Mouse (Mus musculus) kidney, adult 18-20 months (tissue): ENCODE data around the gene Klf1.

ENCODE experiments used
- DNase-seq: peaks from one replicate; pipeline ENCODE4 v3.0.0; 2021

Klf1 gene

DNA sequence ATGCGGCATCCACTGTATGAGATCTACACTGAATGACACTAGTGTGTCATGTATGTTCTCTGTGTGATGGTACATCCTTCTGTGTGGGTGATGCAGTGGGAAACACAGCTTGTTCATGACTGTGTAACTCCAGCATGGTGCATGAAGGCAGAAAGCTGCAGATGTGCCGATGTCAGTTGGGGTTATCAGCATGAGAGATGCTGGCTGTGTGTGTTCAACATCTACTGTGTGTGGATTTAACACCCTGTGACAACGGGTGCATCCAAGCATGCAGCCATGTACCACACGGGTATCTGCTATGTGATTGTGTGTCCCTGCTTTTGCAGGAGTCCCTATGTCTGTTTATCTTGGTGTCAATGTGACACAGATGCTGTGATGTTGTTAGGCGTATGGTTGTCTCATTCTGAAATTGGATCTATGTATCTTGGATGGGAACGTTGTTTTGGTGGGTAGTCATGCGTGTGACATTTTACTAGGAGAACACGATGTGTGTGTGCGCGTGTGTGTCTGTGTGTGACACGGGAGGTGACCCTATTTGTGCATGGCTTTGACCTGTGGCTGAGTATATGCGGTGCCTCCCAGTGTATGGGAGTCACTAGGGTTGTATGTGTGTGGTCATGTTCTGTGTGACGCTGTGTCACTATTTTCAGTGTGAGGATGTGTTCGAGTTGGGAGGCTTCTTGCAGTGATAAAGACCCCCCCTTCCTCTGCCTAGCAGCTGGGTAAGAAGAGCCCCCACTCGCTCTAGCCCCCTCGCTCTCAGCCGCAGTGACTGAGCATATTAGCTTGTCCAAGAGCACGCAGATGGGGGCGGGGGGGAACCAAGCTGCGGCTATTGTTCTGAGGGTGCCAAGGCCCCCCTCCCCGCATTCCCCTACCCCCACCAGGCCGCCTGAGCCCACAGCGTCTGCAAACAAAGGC lies 34.6 kb downstream of the Klf1 start:
- no peak for DNase-seq

DNA sequence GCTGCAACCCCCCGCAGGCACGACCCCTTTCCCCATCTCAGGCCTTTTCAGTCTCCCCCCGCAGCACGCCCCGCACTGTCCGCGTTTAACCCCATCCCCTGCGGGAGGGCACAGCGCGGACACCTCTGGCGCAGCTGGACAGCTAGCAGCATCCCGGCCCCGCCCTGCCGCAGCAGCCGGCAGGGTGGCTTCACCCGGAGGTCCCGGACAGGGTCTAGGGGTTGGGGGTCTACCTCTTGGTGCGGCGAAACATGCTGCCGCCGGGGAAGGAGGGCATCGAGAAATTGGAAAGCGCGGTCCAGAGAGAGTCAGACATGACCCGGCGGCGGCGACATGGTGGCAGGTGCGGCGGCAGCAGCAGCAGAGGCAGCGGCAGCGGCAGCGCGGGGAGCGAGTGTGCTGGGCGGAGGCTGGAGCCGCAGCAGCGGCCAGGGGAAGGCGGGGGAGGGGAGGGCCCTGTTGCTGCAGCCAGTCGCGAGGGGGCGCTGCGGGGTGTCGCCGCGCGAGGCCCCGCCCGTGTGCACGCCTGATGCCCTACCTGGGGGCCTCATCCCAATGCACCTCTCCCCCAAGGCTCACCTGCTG lies 35.3 kb downstream of the Klf1 start, which contains the start of gene Mast1:
Gene Mast1 (minus strand): TSS at position 398 of the 585 bp plus-strand sequence.
- DNase-seq = peak; percentile 58

DNA sequence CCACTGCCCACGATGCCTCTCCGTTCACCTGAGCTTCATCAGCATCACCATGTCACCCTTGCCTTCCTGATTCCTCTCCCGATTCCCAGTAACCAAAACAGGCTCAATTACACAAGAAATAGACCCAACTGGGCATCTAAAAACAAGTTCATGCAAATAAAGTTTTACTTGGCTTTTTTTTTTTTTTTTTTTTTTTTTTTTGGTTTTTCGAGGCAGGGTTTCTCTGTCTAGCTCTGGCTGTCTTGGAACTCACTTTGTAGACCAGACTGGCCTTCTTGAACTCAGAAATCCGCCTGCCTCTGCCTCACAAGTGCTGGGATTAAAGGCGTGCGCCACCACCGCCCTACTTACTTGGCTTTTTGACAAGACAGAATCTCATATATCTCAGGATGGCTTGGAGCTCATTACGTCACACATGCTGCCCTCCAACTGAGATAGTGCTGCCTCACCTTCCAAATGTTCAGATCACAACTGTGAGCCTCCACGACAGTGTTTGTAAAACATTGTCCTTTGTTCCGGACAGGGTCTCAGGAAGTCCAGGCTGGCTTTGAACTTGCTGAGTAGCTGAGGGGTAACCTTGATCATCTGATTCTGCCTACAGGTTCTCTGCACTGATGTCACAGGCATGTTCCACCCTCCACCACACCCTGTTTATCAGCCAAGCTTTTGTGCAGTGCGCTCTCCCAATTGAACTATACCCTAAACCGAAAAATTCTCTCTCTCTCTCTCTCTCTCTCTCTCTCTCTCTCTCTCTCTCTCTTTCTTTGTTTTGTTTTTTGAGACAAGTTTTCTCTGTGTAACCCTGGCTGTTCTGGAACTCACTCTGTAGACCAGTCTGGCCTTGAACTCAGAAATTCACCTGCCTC lies 36.1 kb downstream of the Klf1 start:
- no peak for DNase-seq

DNA sequence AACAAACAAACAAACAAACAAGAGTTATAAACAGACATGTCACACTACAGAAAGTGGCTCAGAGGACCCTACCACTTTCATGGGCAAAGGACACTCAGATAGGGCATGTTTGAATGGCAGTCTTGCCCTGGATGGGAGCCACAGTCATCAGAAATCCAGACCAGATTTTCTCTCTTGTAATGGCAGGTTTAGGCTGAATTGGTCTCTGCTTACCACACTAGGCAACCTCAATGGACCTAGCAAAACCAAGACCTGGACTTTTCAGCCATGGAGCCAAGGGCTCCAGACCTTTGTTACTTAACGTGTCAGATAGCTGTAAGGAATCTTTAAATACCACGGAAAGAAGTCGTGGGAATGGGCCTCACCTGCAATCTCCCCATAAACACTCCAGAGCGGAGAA lies 42.0 kb downstream of the Klf1 start:
- no peak for DNase-seq

DNA sequence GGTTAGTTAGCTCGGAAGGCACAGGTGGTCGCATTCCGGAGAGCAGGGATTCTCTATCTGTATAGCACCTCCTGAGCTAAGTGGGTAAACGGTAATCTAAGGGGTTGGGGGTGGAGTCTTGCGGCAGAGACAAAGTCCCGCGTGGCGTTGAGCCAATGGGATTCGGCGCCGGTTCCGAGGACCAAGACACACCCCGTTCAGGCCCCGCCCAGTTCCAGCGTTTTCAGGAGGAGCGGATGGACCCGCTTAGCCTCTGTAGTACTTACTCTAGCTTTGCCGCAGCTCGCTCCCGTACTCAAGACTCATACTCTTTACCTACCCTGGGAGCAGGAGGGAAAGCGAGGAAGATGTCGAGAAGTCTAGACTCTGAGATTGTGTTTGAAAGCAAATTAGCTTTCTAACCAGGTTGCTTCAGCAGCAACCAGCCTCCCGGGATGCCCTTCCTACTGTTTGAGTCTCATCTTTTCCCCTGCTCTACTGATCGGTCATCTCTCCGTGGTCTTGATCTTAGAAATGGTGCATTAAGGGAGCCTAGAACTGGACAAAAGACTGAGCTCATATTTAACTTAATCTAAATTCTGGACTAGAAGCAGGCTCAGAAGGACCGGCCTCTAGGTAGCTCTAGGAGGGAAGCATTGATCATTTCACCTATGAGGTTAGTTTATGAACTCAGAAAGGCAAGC lies 42.9 kb downstream of the Klf1 start:
- peak; percentile 34 for DNase-seq

- DNase-seq = no peak
Measured at GRCm38 (mm10) chr8:84945235-84945632, 43.5 kb downstream of the Klf1 start.

DNA sequence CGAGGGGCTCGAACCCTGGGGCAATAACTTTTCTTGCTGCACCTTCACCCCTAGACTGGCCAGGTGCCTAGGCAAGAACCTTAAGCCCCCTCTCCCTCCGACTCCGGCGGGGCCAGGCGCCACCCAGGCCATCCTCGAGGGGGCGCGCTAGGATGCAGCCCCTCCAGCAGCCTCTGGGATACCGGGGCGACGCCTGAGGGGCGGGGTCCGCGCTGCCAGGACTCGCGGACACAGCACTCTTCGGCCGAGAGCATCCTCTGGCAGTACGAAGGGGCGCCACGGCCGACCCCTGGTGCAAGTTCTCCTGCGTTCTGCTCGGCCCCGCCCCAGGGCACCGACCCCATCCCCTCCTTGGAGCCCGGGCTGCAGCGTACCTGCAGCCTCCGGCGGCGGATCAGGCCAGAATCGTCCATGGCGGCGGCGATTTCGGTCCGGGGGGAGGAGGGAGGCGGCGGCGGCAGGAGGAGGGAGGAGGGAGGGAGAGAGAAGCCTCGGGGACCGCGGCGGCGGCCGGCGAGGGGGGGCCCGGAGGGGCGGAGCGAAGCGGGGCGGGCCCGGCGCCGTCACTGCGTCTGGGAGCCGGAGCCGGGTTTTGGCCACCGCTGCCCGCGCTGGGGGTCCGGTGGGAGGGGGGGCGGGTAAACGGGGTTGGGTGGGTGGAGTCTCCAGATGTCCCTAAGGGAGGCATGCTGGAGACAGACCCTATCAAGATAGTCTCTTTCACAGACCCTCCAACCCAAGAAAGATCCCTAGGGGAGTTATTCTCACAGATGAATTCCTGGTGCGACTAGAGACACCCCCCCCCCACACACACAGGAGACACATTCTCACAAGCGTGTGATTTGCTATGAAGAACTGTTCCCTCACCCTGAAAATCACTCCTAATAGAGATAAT lies 44.2 kb downstream of the Klf1 start:
- DNase-seq = no peak

DNA sequence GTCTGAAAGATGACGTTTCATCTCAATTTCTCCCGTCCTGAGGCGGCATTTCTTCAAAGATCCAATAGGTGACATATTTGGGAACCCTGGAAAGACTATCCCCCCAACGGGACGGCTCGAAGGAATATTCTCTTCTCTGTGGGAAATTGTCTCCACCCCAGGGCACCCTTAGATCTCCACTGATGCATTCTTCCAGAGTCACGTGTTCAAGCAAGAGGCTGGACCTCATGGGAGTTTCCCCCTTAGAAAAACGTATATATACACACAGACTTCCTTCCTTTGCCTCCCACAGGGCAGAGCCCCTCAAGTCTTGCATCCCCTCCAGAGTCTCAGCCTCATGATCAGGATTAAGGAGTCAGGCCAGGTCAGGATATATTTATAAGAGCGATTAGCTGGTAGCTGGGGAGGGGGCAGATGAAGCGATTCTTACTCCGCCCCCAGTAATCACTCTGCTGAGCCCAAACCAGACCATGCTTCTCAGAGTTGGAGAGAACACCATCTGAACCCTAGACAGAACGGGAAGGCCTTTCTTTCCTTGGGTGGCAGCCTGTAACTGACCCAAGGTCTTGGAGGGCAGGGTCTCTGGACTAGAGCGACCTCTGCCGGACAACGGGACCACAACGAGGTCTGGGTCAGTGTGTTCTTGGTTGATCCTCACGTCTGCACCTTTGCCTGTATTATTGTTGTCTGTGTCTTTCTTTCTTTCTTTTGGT lies 45.0 kb downstream of the Klf1 start, which contains the start of gene Rtbdn:
Gene Rtbdn (plus strand): TSS at position 464 of the 713 bp plus-strand sequence.
- DNase-seq = no peak

DNA sequence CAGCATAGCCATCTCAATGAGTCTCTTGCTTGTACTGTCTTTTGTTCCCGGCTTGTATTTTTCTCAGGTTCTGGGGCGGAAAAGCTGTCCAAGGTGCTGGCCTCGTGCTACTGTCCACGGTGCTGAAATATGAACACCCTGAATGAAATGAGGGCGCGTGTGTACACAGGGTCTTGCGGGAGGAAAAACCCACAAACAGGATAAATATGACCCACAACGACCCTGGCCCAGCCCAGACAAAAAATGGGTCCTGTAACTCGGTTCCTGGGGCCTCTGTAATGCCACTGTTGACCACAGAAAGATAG lies 45.5 kb downstream of the Klf1 start:
- DNase-seq = peak; percentile 63

DNA sequence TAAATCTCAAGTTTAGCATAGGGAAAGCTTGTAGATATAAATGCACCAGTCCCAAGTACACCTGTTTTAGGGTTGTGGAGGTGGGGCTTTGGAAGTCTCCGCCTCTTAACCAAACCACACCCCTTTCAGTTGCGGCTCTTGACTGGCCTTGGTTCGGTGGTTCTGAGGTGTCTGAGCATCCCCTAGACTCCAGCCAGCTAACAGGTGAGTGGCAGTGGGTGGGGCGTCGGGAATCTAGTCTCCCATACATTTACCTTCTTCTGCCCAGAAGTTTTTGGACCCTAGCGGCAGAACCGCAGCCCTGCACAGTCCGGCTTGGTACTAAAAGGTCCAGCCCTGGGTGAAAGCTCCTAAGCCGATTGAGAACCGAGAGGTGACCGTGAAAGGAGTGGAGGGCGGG lies 48.0 kb downstream of the Klf1 start:
- DNase-seq = no peak

- DNase-seq = peak; percentile 54
Measured at GRCm38 (mm10) chr8:84952612-84953255, 51.0 kb downstream of the Klf1 start.
